Mouse (Mus musculus) hindbrain, embryonic 11.5 days (tissue): ENCODE results near the gene Dexi. TPM values are rescaled to one million over a fixed set of nuclear protein-coding genes. Genes with fewer than 3 reads are reported as not detected.
A peak's percentile ranks its signal among the peaks of the same experiment; 100 is the strongest.

Source experiments
- ATAC-seq: fragments of 200-750 bp; cut with Nextera tagmentation; 2 replicates; pipeline ENCODE4 v1.8.0; 2017; ENCODE audit warnings: mild to moderate bottlenecking, moderate TSS enrichment, moderate library complexity; ENCODE audit not compliant: low FRiP score
- DNase-seq: peaks from one replicate; pipeline ENCODE4 v3.0.0-alpha.2; 2015; ENCODE audit warnings: low spot score
- H3K27ac ChIP-seq: fragments of 300-500 bp; sonication (generic); 2 replicates; pipeline ENCODE4 v1.5.1; 2014; ENCODE audit warnings: mild to moderate bottlenecking, low read depth, low read length
- H3K27me3 ChIP-seq: fragments of 300-500 bp; sonication (generic); 2 replicates; pipeline ENCODE4 v1.6.1; 2014; ENCODE audit warnings: mild to moderate bottlenecking, low read length, moderate library complexity, mixed read lengths; ENCODE audit not compliant: control insufficient read depth, insufficient read depth
- H3K36me3 ChIP-seq: fragments of 300-500 bp; sonication (generic); 2 replicates; pipeline ENCODE4 v1.6.1; 2014; ENCODE audit warnings: mild to moderate bottlenecking, low read length, moderate library complexity, mixed read lengths; ENCODE audit not compliant: control insufficient read depth, insufficient read depth
- H3K4me1 ChIP-seq: fragments of 300-500 bp; sonication (generic); replicated peaks from 2 replicates; pipeline ENCODE4 v1.6.1; 2014; ENCODE audit warnings: low read length, mixed read lengths; ENCODE audit not compliant: control insufficient read depth, insufficient read depth
- H3K4me2 ChIP-seq: fragments of 300-500 bp; sonication (generic); replicated peaks from 2 replicates; pipeline ENCODE4 v1.6.1; 2014; ENCODE audit warnings: mild to moderate bottlenecking, low read depth, low read length
- H3K4me3 ChIP-seq: fragments of 300-500 bp; sonication (generic); 2 replicates; pipeline ENCODE4 v1.5.1; 2014; ENCODE audit warnings: low read depth, low read length
- H3K9ac ChIP-seq: fragments of 300-500 bp; sonication (generic); 2 replicates; pipeline ENCODE4 v1.6.1; 2014; ENCODE audit warnings: low read depth, low read length
- H3K9me3 ChIP-seq: fragments of 300-500 bp; sonication (generic); 2 replicates; pipeline ENCODE4 v1.6.1; 2016; ENCODE audit warnings: low read length; ENCODE audit not compliant: control insufficient read depth
- WGBS: fragments of 180-500 bp; shearing (Covaris S2); extraction: QIAGEN DNeasy Blood & Tissue Kit; methylation state at CpG from one replicate; pipeline ENCODE4 v1.1.7; 2014; 5-methylcytosine and 5-hydroxymethylcytosine counted together
- polyA plus RNA-seq: library from polyadenylated mRNA; unstranded; fragments of >200 nt; fragmentation: Nextera tagmentation; extraction: Ambion mirVana; gene quantifications from 2 replicates; pipeline ENCODE4 v1.2.1, GENCODE M21; 2014

Gene Dexi
- polyA plus RNA-seq, 1 experiment from 2014 or later = 21.9 TPM

GRCm38 (mm10) chr16:10546865-10547264 lies 4.0 kb upstream of the Dexi start:
- no peak overlapping the region for H3K4me3 ChIP-seq
- no peaks in the 10 kb centered on the region for H3K27me3 ChIP-seq
- no peaks in the 10 kb centered on the region for H3K9me3 ChIP-seq
- no peak overlapping the region for H3K27ac ChIP-seq
- DNase-seq = no peak
- no peak overlapping the region for H3K4me2 ChIP-seq
- H3K4me1 ChIP-seq = no peaks in the 10 kb centered on the region; the same call in 1 of the 2 replicates
- WGBS = 70% methylated on average over 3 of the region's 3 CpGs
- no peak overlapping the region for H3K9ac ChIP-seq
- no peaks in the 10 kb centered on the region for H3K36me3 ChIP-seq
- no peak for ATAC-seq

GRCm38 (mm10) chr16:10544995-10545622 lies 2.3 kb upstream of the Dexi start, which contains the start of gene Clec16a:
Gene Clec16a, plus strand, starts transcription at chr16:10545339.
- peak within 1 kb of the TSS; percentile 73 for H3K4me2 ChIP-seq
- ATAC-seq (peak; percentile 91), DNase-seq (peak; percentile 96)
- H3K36me3 ChIP-seq = no peaks in the 10 kb centered on the region
- H3K9ac ChIP-seq = peak within 1 kb of the TSS; percentile 77
- H3K9me3 ChIP-seq = no peaks in the 10 kb centered on the region
- peak within 1 kb of the TSS; percentile 91 for H3K4me3 ChIP-seq
- under 1% methylated on average over 58 of the region's 58 CpGs for WGBS
- H3K4me1 ChIP-seq = peaks cover 10% of the 10 kb centered on the region
- H3K27me3 ChIP-seq = no peaks in the 10 kb centered on the region
- no peak within 1 kb of the TSS for H3K27ac ChIP-seq

GRCm38 (mm10) chr16:10542266-10542665 lies 588 bp downstream of the Dexi start:
- no peaks in the 10 kb centered on the region for H3K36me3 ChIP-seq
- peak overlapping the region; percentile 69 for H3K4me3 ChIP-seq
- peak overlapping the region; percentile 79 for H3K9ac ChIP-seq
- 4% methylated on average over 22 of the region's 22 CpGs for WGBS
- ATAC-seq (peak; percentile 31), DNase-seq (peak; percentile 45)
- no peaks in the 10 kb centered on the region for H3K27me3 ChIP-seq
- H3K27ac ChIP-seq = peak overlapping the region; percentile 77; the same call in 1 of the 2 replicates
- H3K9me3 ChIP-seq = no peaks in the 10 kb centered on the region
- H3K4me2 ChIP-seq = peak overlapping the region; percentile 79
- H3K4me1 ChIP-seq = peaks cover 10% of the 10 kb centered on the region

- H3K27ac ChIP-seq = no peak overlapping the region
- H3K4me2 ChIP-seq = peak overlapping the region; percentile 79
- peaks cover 10% of the 10 kb centered on the region for H3K4me1 ChIP-seq
- DNase-seq (peak; percentile 18), ATAC-seq (no peak)
- H3K36me3 ChIP-seq = no peaks in the 10 kb centered on the region
- peak overlapping the region; percentile 79 for H3K9ac ChIP-seq
- WGBS = 45% methylated on average over 7 of the region's 7 CpGs
- H3K9me3 ChIP-seq = no peaks in the 10 kb centered on the region
- H3K27me3 ChIP-seq = no peaks in the 10 kb centered on the region
- peak overlapping the region; percentile 69 for H3K4me3 ChIP-seq
These were observed 1.3 kb downstream of the Dexi start for GRCm38 (mm10) chr16:10541598-10541930.

GRCm38 (mm10) chr16:10540763-10541597 lies 1.9 kb downstream of the Dexi start:
- H3K4me3 ChIP-seq = peak overlapping the region; percentile 69
- ATAC-seq = no peak
- 77% methylated on average over 16 of the region's 16 CpGs for WGBS

GRCm38 (mm10) chr16:10536961-10537360 lies 5.9 kb downstream of the Dexi start:
- no peak overlapping the region for H3K4me2 ChIP-seq
- no peaks in the 10 kb centered on the region for H3K36me3 ChIP-seq
- H3K27ac ChIP-seq = no peak overlapping the region
- no peak overlapping the region for H3K4me3 ChIP-seq
- H3K27me3 ChIP-seq = no peaks in the 10 kb centered on the region
- H3K9ac ChIP-seq = no peak overlapping the region
- WGBS = 83% methylated on average over 3 of the region's 3 CpGs
- DNase-seq (no peak), ATAC-seq (no peak)
- no peaks in the 10 kb centered on the region for H3K9me3 ChIP-seq
- peaks cover 10% of the 10 kb centered on the region for H3K4me1 ChIP-seq

More at GRCm38 (mm10) chr16:10540763-10541597, 1.9 kb downstream of the Dexi start:
- Histone ChIP-seq H3K4me2 (peak overlapping the region; percentile 79), H3K9me3 (no peaks in the 10 kb centered on the region), H3K27ac (no peak overlapping the region), H3K4me1 (peaks cover 10% of the 10 kb centered on the region), H3K27me3 (no peaks in the 10 kb centered on the region), H3K9ac (peak overlapping the region; percentile 79), H3K36me3 (no peaks in the 10 kb centered on the region)
- peak; percentile 8 for DNase-seq

- H3K9me3 ChIP-seq = no peaks in the 10 kb centered on the region
- WGBS = 90% methylated on average over 5 of the region's 5 CpGs
- H3K27ac ChIP-seq = no peak overlapping the region
- DNase-seq (no peak), ATAC-seq (no peak)
- no peak overlapping the region for H3K4me2 ChIP-seq
- H3K9ac ChIP-seq = no peak overlapping the region
- H3K4me3 ChIP-seq = no peak overlapping the region
- H3K27me3 ChIP-seq = no peaks in the 10 kb centered on the region
- H3K4me1 ChIP-seq = peaks cover 4% of the 10 kb centered on the region
- 0 out of 2 replicates have a peak, but pooled peaks cover 2% of the 10 kb centered on the region for H3K36me3 ChIP-seq
These were observed 6.5 kb downstream of the Dexi start for GRCm38 (mm10) chr16:10536323-10536722.

- WGBS = 90% methylated on average over 7 of the region's 7 CpGs
- Histone ChIP-seq H3K9ac (no peak overlapping the region), H3K27ac (no peak overlapping the region), H3K4me1 (no peaks in the 10 kb centered on the region), H3K36me3 (0 out of 2 replicates have a peak, but pooled peaks cover 2% of the 10 kb centered on the region), H3K4me3 (no peak overlapping the region), H3K4me2 (no peak overlapping the region), H3K27me3 (no peaks in the 10 kb centered on the region), H3K9me3 (no peaks in the 10 kb centered on the region)
- no peak for DNase-seq
- no peak for ATAC-seq
These were observed 8.3 kb downstream of the Dexi start for GRCm38 (mm10) chr16:10534567-10534966.
